Mouse (Mus musculus) bone marrow macrophage, adult 2 months (primary cell): ENCODE results near the gene Gm20425. TPM values are rescaled to one million over a fixed set of nuclear protein-coding genes. Genes with fewer than 3 reads are reported as not detected.

Experiments used
- H3K27ac ChIP-seq: 2 replicates; pipeline ENCODE4 v1.5.1; 2012; ENCODE audit warnings: low read depth, low read length; ENCODE audit not compliant: insufficient read depth
- H3K4me1 ChIP-seq: 2 replicates; pipeline ENCODE4 v1.6.1; 2012; ENCODE audit warnings: low read length; ENCODE audit not compliant: control insufficient read depth, insufficient read depth
- H3K4me3 ChIP-seq: 2 replicates; pipeline ENCODE4 v1.5.1; 2012; ENCODE audit warnings: mild to moderate bottlenecking, low read length, moderate library complexity; ENCODE audit not compliant: insufficient read depth
- CTCF ChIP-seq: IDR thresholded peaks from 2 replicates; pipeline ENCODE4 v1.5.1; 2012; ENCODE audit warnings: low read depth, mild to moderate bottlenecking, low read length, moderate library complexity
- POLR2A ChIP-seq: IDR thresholded peaks from 2 replicates; pipeline ENCODE4 v1.6.1; 2012; ENCODE audit warnings: mild to moderate bottlenecking, low read depth, low read length, borderline replicate concordance
- polyA plus RNA-seq: library from polyadenylated mRNA; stranded (reverse); fragments of >200 nt; gene quantifications from 2 replicates; pipeline ENCODE4 v1.2.4, GENCODE M21; 2012; ENCODE audit not compliant: missing spikeins, insufficient read depth, insufficient read length

Gene Gm20425
- polyA plus RNA-seq, 1 experiment: 1.5 TPM

- Histone ChIP-seq H3K4me1 (no peaks in the 10 kb centered on the region), H3K4me3 (no peak overlapping the region), H3K27ac (no peak overlapping the region)
- TF ChIP-seq POLR2A: no peak
- no peak for TF ChIP-seq CTCF
These were observed 89.7 kb downstream of the Gm20425 start for GRCm38 (mm10) chr9:103140384-103140783.

Other genes starting within 250 kb of the Gm20425 start
- 0.24 TPM in 1 of 2 replicates, not detected in the other for gene Slco2a1, start 241.6 kb downstream of the Gm20425 start, polyA plus RNA-seq
- gene Rab6b, start 118.5 kb downstream of the Gm20425 start, polyA plus RNA-seq: 11.1 and 11.4 TPM in 2 replicates
- gene Srprb, start 28.2 kb downstream of the Gm20425 start, polyA plus RNA-seq: 17.7 and 20.8 TPM in 2 replicates
- 478 and 513 TPM in 2 replicates for gene Trf, start 137 bp upstream of the Gm20425 start, polyA plus RNA-seq
- not detected in 2 replicates for gene 1300017J02Rik, start 74.8 kb upstream of the Gm20425 start, polyA plus RNA-seq
- gene Topbp1, start 74.9 kb upstream of the Gm20425 start, polyA plus RNA-seq: 43.9 and 49.4 TPM in 2 replicates
- 87.7 and 93.1 TPM in 2 replicates for gene Cdv3, start 135.5 kb upstream of the Gm20425 start, polyA plus RNA-seq